Mouse (Mus musculus) right cerebral cortex, postnatal 10 days (tissue): ENCODE measurements around the gene Dazap2.

Experiments
- DNase-seq, 2 experiments: peaks; one replicate each; pipeline ENCODE4 v3.0.0; 2021; ENCODE audit warnings: low spot score in 2 of 2

The Dazap2 gene

DNA sequence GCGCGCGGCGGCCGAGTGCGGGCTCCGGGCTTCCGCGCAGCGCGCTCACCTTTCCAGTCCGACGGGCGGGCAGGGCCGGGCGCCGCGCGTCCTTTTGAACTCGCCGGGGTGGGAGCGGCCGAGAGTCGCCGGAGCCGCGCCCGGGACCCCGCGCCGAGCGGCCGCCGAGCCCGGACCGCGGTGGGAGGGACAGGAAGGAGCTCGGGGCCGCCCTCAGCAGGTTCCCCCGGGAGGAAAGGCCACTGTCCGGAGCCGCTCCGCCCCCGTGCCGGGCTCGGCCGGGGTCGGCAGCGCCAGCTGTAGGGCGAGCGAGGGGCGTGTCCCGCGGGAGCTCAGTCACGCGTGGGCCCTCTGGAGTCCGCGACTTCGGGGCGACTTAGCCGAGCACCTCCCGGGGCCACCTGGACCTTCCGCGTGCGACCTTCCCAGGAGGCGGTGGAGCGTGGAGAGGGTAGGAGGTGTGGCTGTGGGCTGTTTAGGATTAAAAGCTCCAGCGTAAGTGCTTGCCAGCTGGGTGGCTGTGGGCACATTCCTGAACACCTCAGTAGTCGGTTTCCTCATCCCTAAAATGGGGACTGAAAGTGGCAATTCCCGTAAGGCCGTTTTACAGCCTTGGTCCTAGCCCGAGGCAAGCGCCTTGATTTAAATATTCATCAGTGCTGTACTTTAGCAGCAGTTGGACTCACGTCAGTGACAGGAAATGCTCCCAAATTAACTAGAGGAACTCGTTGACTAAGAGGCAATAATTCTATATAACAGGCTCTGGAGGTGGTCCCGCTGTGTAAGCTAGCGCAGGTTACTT is 21.8 kb downstream of the Dazap2 start, which contains the start of gene Smagp:
Gene Smagp, minus strand, starts transcription at position 241 of the 802 bp plus-strand sequence.
- DNase-seq, result no peak

DNA sequence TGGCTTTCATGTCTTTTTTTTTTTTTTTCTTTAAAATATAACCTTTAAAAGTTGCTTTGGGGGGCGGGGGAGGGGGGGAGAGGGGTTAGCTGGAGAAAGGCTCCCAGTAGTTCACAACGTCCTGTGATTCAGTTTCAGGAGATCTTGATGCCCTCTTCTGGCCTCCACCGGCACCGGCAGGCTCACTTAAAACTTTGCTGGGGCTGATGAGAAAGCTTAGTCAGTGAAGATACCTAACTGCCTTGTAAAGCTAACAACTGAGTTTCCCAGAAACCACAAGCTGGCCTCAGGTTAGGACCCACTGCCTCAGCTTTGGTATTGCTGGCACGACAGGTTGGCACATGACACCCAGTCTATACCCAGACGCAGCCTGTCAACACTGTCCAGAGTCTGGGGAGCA is 22.5 kb downstream of the Dazap2 start:
- DNase-seq, result peak in 1 of 2 experiments; percentile 49

DNA sequence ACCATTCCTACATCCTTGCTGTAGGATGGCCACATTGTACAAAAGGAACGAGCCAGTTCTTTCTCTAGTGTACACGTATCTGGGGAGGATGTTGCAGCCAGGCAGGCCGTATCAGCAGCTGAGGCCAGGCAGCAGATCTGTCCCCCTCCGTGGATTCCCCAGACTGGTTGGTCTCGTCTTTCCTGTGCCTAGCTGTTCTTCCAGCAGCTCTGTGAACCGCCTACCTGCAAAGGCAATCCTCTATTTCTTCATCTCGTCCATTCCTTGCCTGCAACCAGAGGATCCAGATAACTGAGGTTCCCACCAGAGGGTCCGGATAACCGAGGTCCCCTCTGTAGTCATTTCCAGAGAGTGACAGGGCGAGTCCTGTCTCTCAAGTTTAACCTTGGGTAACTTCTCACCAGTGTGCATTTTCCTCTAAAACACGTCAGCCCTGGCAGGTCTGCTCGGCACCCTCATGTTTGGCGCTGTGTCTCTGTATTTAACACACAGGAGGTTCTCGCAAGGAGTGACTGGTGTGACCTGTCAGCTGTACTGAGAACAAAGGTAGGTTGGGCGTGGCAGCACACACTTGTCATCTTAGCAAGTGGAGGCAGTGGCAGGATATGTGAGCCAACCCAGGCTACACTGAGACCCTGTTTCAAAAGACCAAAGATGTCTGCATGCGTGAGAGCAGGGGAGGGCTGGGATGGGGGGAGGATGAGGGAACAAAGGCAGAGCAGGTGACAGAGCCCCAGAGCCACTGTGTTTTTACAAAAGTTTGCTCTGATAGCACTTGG is 25.0 kb downstream of the Dazap2 start:
- DNase-seq, result no peak

DNA sequence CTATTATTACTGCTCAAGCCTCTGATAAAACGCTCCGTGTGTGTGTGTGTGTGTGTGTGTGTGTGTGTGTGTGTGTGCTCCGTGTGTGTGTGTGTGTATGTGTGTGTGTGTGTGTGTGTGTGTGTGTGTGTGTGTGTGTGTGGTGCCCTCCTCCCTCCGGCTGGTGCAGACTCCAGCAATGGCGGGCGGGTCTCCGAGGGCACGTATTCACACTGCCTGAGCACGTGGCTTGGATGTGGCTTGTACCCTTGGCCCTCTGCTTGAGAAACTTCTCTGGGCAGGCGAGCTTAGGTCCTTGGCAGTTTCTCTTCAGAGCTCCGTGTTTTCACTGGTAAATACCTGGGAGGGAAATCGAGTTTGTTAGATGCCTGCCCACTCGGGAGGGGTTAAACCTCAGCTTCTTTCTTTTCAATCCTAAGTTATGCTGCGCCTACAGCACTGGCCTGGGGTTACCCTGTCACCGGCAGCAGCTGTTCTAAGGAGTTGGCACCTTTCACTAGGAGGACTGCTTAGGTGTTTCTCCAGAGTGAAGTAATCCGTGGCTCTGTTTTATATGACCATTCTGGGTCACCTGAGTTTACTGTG is 26.2 kb downstream of the Dazap2 start:
- DNase-seq, result no peak

DNA sequence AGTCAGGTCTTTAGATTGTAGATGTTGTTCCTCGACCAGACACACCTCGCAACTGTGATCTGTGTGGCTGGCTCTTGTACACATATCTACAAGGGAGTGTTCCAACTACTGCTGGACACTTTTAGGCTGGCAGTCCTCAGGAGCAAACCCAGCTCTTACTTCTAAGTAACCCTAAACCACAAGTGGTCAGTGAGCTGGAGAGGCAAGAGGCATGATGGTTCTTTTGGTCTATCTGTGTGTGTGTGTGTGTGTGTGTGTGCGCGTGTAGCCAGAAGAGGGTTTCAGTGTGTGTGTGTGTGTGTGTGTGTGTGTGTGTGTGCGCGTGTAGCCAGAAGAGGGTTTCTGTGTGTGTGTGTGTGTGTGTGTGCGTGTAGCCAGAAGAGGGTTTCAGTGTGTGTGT is 27.3 kb downstream of the Dazap2 start:
- DNase-seq, result no peak

DNA sequence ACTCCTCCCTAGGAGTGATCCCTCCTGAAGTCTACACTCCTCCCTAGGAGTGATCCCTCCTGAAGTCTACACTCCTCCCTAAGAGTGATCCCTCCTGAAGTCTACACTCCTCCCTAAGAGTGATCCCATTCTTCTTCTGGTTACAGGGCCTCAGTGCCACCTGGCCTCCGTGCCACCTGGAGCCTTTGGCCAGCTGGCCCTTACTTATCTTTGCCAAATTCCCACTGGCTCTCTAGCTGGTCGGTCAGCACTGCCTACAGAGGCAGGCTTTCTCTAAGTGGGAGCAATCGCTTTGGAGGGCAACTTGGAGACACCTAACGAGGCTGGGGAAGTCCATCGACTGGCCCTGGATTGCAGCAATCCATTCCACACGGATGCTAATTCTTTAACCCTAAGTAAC is 31.0 kb downstream of the Dazap2 start:
- DNase-seq, result no peak

DNA sequence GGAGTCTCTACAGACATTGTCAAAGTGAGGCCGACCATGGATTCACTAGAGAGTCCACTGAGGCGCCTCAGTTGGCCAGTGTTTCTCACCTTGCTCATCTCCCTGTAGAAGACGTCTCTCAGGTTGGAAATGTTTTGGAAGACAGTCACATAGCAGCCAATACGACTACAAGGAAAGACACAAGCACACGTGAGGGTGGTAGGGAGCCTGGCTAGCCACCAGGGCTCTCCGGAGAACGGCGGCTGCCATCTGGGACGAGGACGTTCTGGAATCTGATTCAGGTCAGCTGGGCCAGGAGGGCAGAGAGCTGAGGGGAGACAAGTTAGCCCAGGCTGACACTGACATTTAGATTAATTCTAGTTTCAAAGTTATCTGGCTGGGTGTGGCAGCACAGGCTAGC is 35.0 kb downstream of the Dazap2 start:
- no peak for DNase-seq

DNA sequence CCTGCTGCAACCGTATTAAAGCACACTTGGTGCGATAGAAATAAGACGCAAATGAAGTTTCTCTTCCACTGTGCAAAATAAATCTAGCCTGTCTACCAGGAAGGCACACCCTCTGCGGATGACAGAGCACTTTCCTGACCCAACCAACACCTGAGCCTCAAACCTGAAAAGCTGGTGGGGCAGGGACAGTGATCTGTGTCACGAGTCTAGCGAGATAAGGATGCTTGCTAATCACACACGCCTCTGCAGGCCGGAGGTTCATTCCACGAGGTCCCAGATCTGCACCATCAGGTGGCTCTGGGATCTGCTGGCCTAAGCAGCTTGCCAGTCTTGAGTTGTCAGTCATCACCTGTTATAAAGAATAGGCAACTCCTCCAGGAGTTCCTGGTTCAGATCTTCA is 36.5 kb downstream of the Dazap2 start:
- DNase-seq, result no peak

DNA sequence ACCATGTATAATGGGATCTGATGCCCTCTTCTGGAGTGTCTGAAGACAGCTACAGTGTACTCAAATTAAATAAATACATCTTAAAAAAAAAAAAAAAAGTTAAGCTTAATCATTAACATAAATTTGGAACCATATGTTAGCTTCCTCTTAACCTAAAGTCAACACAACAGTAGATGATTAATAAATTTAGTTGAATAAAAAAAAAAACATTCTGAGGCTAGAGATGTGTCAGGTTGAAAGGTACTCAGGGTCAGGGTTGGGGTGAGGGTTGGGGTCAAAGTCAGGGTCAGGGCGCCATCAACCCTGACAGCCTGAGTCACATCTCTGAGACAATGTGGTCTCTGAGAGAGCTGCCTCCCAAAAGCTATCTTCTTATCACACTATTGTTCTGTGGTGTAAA is 39.1 kb downstream of the Dazap2 start:
- no peak for DNase-seq

DNA sequence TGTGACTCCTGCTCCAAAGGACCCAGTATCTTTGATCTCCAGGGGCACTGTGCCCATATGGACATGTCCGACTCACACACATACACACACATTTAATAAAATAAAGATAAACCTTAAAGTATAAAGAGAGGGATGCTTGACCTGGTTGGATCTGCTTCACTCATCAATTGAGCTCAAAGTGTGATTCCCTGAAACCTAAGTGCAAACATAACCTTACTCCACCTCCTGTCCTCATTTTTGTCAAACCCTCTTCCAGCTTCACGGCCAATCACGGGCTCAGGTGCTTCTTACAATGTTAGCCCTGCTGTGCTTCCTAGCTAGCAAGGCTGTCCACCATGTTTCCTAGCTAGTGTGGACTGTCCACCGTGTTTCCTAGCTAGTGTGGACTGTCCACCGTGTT is 40.1 kb downstream of the Dazap2 start:
- no peak for DNase-seq

DNA sequence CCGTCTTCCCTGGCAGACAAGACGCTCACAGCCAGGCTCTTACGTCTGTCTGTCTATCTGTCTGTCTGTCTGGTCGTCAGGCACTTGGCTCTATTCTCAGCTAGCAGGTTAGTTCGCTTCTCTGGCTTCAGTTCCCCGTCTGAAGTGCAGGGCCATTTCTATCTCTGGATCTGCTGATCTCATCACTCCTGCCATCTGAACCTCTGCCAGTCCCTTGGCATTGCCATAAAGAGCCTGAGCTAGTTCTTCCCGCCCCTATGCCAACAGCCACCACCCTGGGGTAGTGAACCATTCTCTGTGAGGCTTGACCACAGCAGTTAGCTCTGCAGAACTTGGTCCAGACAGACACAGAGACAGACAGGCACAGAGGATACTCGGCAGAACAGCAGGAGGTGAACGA is 45.2 kb downstream of the Dazap2 start:
- DNase-seq, result peak; percentile 59 to 71

DNA sequence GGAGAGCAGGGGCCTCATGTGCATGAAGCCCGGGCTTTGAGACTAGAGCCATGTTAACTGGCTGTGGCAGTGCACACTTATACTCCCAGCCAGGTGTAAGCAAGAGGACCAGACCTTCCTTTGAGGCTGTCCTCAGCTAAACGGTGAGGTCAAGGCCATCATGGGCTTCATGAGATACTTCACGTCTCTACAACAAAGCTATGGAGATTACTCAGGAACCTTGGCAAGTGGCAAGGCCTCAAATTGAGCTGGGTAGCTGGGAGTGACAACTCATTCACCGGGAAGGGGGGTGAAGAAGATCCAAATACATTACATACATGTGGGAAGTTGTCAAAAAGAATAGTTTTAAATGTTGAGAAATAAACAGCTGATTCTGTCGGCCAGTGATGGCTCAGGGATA is 45.7 kb downstream of the Dazap2 start:
- no peak for DNase-seq

DNA sequence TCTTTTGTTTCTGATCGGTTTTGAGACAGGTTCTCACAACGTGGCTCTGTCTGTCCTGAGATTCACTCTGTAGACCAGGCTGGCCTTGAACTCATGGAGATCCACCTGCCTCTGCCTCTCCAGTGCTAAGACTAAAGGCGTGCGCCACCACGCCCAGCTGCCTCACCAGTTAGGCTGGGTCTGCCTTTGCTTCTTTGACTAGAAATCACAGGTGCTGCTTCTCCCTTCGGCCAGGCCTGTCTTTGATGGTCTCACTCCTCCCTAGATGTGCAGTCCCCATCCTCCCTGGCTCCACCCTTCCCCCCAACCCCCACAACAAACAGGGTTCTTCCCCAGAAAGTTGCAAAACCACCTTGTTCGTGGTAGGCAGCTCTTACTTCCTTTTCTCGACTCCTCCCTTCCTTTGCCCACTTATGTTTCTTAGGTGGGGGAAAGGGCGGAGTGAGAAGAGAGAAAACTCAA is 49.7 kb downstream of the Dazap2 start:
- no peak for DNase-seq

DNA sequence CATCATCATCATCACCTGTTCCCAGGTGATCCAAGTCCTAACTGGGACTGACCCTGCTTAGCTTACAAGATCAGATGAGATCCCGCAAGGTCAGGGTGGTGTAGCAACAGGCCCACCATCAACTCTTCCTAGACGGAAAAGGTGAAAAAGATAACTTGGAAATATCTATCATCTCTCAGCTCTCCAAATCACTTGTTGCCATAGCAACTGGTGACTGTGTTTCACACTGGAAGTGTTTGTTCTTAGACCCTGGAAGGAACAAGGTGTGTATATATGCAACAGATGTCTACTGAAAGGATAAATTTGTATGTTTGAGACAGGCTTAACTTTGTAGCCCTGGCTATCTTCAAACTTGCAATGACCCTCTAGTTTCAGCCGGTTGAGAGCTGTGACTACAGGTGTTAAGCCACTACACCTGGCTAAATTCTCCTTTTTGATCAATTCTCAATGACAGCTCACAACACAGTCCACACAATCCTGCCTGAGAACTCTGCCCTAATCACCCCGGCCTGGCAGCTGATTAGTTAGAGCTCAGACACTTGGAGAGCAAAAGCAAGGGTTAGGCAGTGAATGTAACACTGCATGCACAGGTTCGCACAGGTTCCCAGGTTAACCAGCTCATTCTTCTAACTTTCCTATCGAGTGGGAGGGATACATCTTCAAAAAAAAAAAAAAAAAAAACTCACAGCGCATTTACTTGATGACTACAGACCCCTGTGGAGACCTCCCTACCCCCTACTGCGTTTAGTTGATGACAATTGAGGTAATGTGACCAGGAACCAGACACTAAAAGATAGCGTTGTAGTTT is 50.5 kb downstream of the Dazap2 start:
- no peak for DNase-seq

DNA sequence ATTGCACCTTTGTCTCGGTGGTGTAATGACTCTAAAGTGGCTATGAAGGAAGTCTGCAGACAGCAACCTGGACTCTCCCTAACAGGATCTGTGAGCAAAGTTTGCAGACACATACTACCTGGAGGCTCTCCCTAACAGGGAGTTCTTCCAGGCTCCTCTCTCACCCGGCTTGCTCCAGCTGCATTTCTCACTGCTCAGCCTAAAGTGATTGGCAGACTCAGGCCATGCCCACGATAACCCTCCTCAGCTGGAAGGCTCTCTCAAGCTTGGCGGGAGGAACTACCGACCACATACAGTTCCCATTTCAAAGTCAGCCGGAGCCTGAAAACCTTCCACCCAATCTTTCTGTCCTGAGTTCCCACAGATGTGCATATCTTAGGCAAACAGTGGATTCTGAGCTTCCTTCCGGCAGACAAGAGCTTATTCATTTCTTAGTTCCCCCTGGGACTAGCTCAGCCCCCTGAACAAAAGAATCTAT is 51.1 kb downstream of the Dazap2 start:
- no peak for DNase-seq

DNA sequence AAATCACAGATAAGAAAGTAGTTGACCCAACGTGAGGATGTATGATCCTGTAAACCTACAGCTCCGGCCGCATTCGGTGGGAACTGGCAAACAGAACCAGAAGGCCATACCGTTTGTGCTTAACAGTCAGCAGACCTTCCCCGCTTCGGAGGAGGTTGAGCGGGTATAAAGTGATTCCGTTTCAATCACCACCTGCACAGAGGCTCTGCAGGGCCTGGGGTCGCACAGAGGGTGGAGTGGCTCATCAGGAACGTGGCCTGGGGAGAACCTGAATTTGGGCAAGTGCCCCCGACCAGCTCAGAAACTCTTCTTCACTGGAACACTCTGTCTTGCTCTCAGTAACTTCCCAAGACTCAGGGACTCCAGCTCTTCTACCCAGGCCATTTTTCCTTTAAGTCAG is 51.7 kb downstream of the Dazap2 start:
- DNase-seq, result no peak

DNA sequence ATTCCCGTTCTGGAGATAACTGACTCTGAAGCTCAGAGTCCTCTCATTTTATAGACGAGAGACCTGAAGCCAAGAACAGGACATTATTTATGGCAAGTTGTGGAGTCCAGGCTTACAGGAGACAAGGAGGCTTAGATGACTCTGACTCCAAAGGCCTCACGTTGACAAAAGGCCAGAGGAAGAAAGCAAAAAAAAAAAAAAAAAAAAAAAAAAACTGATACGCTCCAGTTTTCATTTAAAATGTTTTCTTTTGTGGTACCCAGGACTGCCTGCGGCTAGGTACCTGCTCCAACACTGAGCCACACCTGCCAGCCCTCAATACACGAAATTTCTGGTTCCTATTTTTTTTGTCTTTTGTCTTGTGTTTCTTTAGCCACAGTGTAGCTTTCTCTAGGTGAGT is 52.3 kb downstream of the Dazap2 start:
- DNase-seq, result no peak

DNA sequence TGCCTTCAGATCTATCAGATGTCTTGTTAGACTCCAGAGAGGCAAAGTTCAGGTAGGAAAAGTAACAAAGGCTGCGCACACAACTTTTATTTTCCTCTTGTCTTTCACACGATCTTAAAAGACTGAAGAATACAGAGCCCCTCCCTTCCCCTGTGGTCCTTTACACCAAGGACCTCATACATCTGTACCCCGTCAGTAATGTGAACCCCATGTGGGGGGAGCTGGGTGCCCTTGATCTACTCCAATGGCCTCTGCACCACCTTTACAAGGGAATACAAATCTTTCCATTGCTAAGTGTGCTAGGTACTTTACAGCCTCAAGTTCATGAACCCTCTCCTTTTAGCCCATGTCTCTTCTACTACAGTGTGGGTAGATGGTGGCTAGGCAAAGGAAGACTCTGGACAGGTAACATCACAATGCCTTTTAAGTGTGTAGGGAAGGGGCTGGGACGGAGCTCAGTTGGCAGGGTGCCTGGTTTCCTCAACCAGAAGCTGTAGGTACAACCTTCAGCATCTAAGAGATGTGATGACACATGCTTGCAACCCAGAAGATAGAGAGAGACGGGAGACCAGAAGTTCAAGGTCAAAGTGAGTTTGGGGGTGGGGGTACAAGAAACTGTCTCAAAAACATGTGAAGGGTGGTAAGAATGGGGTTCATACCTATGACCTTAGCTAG is 52.9 kb downstream of the Dazap2 start:
- DNase-seq, result no peak

DNA sequence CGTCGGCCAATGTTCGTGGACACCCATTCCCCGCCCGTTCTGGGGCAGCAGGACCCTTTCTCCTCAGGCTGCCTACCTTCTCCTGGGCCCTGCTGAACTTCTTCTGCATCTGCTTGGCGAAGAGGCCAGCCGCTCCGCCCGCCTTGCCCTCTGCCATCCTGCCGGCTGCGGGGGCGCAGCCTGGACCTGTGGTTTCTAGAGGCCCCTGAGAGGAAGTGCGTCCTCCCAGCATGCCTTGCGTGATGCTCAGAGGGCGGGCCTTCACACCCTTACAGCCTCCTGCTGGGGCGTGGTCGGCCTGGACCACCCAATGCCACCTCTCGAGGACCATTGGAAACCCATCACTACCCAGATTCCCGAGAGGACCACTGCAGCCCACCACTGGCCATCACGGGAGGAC is 54.2 kb downstream of the Dazap2 start, which contains the start of gene Bin2:
Gene Bin2, minus strand, starts transcription at position 217 of the 400 bp plus-strand sequence.
- peak; percentile 35 to 58 for DNase-seq

DNA sequence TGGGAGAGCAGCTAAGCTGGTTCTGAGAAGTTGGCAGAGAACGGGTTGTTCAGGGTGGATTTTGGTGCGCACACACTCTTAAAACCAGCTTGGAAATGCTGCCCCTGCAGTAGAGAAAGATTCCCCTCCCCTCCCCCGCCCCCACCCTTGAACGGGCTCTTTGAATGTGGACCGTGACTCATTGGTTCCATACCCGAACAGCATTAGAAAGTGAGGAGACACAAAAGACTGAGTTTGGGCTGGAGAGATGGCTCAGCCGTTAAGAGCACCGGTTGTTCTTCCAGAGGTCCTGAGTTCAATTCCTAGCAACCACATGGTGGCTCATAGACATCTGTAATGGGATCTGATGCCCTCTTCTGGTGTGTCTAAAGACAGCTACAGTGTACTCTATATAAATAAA is 54.9 kb downstream of the Dazap2 start:
- no peak for DNase-seq
